Mouse (Mus musculus) left cerebral cortex, postnatal 4 days (tissue): ENCODE results near the gene Manbal. TPM values are rescaled to one million over a fixed set of nuclear protein-coding genes. Genes with fewer than 3 reads are reported as not detected.
"Not testable (repeated sequence)": the region's sequence is repeated elsewhere in the genome, so short reads cannot be mapped to it uniquely, and the experiment has no call there.

ENCODE experiments used
- DNase-seq: peaks from one replicate; pipeline ENCODE4 v3.0.0-alpha.2; 2022
- intact Hi-C: fragments of 180-260 bp; cut with DNase I; formaldehyde crosslinking; loops from one replicate; pipeline ENCODE4 v1.15.1; 2025
- total RNA-seq, 2 experiments: library from RNA; stranded (reverse); gene quantifications; 2 replicates each; pipeline ENCODE4 v1.2.3; 2021

Manbal gene
- total RNA-seq, 2 experiments from 2014 or later = 66.1 to 70.3 TPM

DNA sequence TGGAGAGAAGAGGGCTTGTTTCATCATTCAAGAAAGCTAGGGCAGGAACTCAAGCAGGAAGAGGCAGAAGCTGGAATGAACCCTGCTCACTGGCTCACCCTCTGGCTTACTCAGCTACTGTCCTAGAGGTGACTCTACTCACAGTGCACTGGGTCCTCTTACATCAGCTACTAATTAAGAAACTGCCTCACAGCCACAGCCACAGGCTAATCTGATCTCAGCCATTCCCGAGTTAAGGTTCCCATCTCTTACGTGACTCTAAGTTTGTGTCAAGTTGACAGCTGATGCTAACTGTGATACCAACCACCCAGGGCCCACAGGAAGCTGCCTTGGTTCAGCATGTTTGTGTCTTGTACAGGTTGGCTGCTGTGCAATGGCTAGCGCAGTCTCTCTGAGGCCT lies 4.4 kb upstream of the Manbal start:
- intact Hi-C loops = no loop called here
- no peak for DNase-seq

DNA sequence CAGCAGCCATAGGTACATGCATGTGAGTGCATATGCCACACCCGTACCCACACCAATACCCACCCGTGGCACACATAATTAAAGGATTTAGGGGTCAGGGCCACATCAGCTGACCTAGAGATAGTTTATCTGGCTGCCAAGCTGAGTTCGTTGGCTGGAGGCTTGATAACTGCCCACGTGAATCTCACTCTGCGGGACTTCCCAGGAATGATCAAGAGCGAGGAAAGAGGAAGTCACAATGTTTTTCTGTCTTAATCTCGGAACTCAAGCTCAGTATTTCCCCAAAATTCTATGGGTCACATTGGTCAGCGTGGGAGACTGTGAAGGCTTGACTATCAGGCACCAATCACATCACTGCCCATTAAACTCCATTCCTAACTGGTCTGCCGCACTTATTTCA lies 632 bp upstream of the Manbal start:
- DNase-seq = no peak
- intact Hi-C loops = no loop called here

DNA sequence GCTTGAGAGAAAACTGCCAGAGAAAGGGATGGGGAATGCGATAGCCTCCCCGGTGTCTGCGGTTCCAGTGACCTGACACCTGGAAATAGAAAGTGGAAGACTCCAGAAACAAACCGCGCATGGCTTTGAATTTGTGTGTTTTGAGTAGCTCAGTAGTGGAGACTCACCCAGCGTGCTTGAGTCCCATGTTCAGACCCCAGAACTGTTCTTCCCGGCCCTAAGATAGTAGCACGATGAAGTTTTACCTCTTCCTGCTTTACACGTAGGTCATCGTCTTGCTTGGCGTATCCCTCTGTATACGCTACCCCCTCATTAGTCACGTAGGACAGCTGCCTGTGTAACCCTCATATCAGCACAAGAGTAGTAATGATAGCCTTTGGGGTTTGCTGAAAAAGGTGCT lies 597 bp downstream of the Manbal start:
- intact Hi-C loops = no loop called here
- DNase-seq = no peak

DNA sequence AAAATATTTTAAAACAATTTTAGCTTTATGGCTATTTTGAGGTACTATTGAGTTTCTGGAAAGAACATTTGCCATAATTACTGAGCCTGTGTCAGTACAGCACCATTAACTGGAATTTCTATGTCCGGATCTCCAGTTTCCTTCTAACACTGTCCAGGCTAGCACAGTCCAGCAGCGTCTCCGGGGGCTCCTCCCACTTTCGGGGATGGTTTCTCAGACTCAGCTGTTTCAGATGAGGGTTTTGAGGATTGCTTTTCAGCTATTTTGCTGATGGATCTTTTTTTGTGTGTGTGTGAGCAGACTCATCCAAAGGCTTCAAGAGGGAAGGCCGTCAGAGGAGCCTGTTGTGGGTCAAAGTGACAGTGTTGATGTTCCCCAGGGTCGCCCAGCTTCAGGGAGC lies 4.3 kb downstream of the Manbal start:
- intact Hi-C loops = no loop called here
- no peak for DNase-seq

DNA sequence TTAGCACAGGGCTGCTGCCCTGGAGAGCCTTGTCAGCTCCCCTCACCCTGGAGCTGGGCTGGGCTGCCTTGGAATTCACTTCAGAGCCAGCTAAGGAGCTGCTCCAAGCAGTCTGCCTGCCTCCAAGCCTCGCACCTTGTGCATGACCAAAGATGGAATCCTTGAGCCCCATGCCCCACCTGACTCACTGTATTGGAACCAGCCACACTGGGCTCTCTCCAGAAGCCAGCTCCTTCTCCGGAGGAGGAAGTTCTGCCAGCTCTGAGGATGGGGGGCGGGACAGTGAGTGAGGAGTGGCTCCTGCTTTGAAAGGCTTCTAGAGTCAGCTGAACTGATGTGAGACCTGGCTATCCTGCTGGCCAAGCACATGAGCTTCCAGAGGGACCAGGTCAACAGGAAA lies 6.3 kb downstream of the Manbal start:
- DNase-seq = no peak
- intact Hi-C loops = no loop called here

DNA sequence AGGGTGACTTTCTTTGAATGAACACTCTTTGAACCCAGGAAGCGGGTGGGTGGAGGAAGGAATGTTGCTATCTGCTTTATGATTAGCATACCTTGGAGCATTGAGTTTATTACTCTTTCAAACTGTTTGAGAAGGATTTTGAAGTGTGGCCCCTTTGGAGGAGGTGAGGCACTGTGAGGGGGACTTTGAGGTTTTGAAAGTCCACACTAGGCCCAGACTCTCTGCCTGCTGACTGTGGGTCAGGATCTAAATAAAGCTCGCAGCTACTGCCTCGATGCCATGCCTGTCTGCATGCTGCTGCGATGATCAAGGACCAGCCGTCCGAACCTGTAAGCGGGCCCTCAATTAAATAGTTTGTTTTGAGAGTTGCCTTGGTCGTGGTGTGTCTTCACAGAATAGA lies 7.7 kb downstream of the Manbal start:
- DNase-seq = no peak
- intact Hi-C loops = no loop called here

DNA sequence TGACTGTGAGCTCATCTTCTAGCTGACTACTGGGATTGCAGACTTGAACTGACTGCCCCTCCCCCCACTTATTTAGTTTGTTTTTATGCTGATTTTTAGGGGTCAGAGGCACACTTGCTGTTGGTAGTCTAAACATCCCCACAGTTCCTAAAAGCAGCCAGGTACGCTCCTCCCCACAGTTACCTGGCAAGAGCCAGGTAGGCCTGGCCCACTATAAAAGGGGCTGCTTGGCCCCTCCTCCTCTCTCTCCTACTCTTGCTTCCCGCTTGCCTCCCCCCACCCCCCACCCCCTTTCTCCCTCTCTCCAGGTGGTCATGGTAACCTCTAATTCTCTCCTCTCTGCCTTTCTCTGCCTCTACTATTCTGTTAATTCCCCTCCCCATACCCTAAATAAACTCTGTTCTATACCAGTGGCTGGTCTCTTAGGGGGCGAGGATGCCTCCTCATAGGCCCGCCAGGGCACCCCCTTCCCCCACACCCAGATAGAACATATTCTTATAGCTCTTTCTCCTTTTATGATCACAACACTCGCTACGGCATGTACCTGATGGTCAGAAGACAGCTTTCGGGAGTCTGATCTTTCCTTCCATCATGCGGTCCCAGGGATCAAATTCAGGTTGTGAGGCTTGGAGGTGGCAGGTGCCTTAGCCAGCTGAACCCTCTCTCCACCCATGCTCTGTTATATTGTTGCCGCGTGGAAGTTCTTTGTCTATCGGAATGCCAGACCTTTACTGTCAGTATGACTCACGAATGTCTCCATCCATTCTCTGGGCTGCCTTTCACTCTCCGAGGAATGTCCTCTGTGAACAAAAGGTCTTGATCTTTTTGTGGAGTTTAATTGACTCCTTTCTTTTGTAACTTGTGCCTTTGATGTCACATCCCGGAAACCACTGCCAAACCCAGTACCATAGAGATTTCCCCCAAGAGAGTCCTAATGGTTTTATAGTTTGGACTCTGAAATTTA lies 8.7 kb downstream of the Manbal start:
- intact Hi-C loops = no loop called here

DNA sequence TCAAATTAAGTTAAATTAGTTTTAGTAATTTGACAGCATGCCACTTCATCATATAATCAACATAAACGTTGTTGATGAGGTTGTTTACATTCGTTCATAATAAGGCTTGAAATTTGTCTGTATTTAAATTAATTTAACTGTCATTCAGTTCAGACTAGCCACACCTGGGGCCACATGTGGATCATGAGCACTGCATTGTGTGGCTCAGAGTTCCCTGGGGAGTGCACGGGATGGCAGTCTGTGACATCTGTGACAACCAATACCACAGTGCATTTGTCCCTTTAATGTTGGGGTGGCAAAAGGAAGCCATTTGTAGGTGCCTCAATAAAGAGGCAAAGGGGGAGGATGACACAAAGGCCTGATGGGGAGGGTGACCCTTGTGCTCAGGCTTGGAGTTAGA lies 9.6 kb downstream of the Manbal start:
- DNase-seq = no peak
- intact Hi-C loops = no loop called here

More for the DNA sequence above, 8.7 kb downstream of the Manbal start:
- DNase-seq = no peak

DNA sequence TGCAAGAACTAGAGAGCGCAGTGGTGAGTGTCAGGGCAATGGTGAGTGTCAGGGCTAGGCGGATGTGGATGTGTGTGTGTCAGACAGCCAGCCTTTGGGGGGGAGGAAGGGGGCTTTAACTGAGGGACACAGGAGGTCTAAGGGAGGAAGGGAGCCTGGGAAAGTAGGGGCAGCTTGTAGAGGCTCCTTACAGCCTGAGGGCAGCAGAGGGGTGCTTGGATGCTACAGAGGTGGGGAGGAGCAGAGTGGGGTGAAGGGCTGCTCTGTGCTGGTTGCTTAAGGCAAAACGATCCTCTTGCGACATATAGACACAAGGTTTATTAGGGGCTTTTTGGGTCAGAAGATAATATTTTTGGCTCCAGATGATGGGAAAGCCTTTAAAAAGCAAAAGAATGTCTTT lies 17.4 kb downstream of the Manbal start:
- intact Hi-C loops = no loop called here
- DNase-seq = no peak

DNA sequence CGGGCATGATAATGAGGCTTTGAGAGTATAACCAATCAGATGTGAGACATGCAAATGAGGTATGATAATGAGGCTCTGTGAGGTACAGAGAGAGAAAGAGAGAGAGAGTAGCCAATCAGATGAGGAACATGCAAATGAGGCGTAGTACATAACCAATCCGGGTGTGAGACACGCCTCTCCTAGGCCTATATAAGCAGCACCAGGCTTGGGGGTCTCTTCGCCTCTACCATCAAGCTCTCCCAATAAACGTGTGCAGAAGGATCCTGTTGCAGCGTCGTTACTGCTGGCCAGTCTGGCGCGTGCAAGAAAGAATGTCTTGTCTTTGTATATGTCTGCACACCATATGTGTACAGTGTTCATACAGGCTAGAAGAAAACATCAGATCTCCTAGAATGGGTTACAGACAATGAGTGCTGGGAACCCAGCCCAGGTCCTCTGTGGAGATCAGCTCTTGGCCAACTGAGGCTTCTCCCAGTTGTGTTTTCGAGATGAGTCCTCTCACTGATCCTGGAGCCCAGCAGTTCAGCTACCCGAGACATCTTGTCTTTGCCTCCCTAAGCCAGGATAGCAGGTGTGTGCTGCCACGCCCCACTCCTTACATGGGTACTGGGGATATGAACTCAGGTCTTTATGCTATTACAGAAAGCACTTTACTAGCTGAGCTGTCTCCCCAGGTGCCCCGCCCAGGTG lies 21.7 kb downstream of the Manbal start:
- intact Hi-C loops, DNase-seq: not testable (repeated sequence)

DNA sequence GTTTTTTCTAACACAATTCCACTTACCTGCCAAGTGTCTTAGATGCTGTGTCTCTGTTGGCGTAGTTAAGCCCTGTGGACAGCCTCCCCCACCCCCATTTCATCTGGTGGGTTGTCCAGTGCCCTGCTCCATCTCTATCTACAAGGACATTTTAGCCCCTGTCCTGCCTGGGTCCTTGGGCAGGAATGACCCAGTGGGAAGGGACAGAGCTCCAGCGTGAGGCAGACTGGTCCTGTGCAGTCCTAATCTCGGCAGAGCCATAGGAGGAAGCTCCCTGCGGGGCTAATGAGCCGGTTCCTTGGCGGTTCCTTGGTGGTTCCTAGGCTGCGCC lies 22.2 kb downstream of the Manbal start:
- intact Hi-C loops = no loop called here
- no peak for DNase-seq

DNA sequence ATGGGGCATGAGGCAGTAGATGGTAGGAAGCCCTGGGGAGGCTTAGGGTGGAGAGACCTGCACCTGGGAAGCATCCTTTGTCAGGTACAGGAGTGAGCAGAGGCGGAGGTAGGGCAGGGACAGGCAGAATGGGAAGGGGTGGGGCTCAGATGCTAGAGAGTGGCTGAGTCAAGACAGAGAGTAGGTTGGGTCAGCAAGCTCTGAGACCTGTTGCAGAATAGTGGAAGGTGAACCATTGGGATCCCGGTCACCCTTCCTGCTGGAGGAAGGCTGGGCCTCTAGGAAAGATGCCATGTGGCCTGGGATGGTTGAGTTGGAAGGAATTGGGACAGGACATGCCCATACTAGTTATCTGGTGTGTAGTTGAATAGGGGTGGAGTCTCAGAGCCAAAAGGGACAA lies 24.9 kb downstream of the Manbal start:
- intact Hi-C loops = no loop called here
- DNase-seq = no peak

DNA sequence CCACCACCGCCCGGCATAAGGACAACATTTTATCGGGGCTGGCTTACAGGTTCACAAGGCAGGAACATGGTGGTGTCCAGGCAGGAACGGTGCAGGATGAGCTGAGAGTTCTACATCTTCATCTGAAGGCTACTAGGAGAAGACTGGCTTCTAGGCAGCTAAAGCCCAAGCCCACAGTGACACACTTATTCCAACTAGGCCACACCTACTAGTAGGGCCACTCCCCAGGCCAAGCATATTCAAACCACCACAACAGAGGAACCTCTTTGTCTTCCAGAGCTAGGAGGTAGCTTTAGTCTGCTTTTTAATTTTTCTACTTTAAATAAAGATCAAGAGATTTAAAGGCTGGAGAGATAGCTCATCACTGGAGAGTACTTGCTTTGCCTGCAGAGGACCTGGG lies 26.2 kb downstream of the Manbal start:
- intact Hi-C loops = no loop called here
- DNase-seq = no peak

DNA sequence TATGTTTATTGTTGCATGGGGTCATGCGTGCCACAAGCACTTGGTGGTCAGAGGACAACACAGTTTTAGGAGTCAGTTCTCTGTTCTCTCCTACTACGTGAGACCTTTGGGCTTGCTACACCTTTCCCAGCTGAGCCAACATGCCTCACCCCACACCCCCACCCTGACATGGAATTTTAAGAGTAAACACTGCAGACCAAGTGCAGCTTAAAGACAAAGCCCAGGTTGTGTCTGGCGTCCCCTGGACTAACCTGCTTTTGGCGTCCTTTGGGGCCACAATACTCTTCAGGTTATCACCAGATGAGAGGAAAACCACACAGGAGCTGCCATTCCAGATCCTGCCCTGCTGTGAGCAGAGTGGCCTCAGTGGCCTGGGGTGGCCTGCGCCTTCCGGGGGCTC lies 27.5 kb downstream of the Manbal start:
- intact Hi-C loops = no loop called here

DNA sequence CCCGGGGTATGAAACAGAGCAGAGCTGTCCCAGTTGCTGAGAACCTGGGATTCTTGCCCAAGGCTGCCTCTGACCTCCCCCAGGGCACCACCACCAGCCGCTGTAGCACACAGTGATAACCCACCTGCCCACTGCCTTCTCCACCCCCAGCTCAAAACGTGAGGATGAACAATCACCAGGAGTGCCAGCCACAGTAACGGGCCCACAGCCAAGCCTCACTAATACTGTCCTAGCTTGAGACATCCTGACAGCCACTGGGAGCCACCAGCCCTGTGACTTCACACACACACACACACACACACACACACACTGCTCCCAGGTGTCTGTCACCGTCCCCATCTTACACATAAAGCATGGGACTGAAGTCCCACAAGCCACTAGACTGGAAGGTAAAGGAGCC lies 28.0 kb downstream of the Manbal start:
- peak; percentile 34 for DNase-seq
- intact Hi-C loops = no loop called here

More for the DNA sequence above, 27.5 kb downstream of the Manbal start:
- DNase-seq = no peak

DNA sequence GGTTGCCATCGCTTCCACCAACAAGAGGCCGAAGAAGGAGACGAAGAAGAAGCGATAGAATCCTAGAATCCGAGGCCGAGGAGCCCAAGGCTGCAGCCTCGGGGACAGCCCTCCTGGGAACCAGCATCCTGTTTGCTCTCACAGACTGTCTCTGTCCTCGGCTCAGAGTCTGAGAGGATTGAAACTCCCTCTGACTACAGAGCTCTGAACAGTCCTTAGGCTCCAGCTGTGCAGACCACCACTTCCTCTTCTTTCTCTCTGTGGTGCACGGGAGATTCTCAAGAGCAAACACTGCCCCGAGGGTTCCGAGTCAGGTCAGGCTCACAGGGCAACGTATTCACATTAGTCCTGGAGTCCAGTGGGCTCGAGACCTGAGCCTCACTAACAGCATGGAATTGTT lies 28.6 kb downstream of the Manbal start:
- no peak for DNase-seq
- intact Hi-C loops = no loop called here

DNA sequence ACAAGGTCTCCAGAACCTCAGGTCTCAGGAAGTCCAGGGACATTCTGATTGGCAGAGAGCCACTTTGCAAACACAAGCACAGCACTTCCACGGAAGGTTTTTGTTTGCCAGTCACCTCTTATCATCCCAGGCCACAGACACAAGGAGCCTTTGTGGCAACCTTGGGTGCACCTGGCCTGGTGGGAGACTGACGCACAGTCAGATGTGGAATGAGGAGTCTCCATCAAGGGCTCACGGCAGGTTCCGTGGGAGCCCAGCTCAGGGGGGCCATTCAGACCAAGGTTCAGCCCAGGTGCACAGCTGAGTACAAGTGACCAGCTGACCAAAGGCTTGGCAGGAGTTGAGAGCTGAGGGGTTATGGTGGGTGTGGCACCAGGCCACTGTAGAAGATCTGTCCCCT lies 30.0 kb downstream of the Manbal start:
- no peak for DNase-seq
- intact Hi-C loops = no loop called here

DNA sequence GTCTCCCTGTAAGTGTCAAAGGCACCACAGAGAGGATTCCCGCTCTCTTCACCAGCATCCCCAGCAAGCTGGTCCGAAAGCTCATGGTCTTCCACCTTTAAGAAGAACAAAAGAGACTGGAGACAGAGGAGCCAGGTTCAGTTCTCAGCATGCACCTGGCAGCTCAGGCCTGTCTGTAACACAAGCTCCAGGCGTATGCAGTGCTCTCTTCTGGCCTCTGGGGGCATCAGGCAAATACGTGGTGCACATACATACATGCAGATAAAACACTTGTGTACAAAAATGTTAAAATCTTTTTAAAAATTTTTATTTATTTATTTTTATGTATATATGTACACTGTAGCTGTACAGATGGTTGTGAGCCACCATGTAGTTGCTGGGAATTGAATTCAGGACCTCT lies 31.1 kb downstream of the Manbal start:
- intact Hi-C loops = no loop called here
- DNase-seq = no peak

DNA sequence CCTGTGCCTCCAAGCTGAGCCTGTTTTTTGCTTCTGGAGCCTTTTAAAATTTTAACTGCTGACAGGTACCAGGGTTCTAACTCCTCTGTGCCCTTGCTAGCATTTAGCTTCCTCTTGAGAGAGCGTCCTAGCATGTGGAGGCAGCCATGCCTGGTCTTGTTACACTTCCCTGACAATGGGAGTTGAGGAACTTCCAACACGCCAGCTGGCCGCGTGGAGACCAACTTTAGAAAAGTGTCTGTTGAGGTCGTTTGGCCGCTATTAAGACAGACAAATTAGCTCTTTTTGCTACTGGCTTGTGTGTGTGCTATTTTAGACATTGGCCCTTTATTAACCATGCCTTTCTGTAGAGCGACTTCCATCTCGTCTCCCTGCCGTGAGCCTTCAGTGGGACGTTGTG lies 32.4 kb downstream of the Manbal start:
- intact Hi-C loops = no loop called here
- DNase-seq = no peak

DNA sequence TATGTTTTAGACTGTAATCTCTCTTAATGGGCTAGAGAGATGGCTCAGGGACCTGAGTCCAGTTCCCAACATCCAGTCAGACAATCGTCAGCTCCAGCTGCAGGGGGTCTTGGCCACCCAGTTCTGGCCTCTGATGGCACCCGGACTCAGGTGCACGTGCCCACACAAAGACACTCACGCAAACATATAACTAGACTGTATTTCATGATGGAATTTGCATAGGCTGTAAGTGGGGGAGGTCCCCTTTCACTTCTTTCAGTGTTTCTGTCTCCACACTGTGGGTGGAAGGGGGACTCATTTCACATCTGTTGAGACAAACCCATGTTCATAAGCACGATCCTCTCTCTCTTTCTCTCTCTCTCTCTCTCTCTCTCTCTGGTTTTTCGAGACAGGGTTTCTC lies 33.1 kb downstream of the Manbal start:
- no peak for DNase-seq
- intact Hi-C loops = no loop called here

DNA sequence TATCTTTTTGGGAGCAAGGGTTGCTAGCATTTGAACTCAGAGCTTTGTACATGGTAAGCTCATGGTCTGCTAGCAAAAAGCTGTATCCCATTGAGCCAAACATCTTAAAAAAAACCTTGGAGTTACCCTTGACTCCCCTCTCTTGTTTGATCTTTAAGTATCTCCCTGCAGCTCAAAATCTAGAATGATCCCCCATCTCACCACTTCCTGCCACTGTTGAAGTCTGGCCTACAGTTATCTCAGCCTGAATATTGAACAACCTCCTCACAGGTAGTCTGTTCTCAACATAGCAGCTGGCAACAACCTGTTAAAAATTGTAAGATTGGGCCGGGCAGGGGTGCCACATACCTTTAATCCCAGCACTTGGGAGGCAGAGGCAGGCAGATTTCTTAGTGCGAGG lies 33.9 kb downstream of the Manbal start:
- DNase-seq = no peak
- intact Hi-C loops = no loop called here

DNA sequence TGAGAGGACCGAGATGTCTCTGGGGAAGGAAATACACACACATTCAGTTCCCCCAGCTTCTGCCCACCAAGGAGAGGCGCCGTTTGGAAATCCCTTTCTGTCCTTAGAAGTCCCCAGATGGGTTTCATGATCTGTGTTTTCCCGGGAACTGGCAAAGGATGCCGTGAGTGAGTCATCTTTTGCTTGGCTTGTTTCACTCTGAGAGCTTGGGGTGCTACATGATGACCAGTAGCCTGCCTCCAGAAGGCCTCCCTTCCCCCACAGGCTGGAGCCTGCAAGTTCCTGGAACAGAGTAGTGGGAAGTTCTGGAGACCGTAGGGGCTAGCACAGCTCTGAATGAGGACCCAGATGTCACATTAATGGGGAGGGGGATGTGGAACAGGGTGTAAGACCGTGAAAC lies 40.2 kb downstream of the Manbal start:
- no peak for DNase-seq
- intact Hi-C loops = no loop called here
